Mouse (Mus musculus): Measurements from ENCODE around the gene Rasl11a. TPM values are rescaled to one million over a fixed set of nuclear protein-coding genes. Genes with fewer than 3 reads are reported as not detected.

Rasl11a gene
- polyA plus RNA-seq, 1 experiment from 2014 or later, result 58.0 TPM

DNA sequence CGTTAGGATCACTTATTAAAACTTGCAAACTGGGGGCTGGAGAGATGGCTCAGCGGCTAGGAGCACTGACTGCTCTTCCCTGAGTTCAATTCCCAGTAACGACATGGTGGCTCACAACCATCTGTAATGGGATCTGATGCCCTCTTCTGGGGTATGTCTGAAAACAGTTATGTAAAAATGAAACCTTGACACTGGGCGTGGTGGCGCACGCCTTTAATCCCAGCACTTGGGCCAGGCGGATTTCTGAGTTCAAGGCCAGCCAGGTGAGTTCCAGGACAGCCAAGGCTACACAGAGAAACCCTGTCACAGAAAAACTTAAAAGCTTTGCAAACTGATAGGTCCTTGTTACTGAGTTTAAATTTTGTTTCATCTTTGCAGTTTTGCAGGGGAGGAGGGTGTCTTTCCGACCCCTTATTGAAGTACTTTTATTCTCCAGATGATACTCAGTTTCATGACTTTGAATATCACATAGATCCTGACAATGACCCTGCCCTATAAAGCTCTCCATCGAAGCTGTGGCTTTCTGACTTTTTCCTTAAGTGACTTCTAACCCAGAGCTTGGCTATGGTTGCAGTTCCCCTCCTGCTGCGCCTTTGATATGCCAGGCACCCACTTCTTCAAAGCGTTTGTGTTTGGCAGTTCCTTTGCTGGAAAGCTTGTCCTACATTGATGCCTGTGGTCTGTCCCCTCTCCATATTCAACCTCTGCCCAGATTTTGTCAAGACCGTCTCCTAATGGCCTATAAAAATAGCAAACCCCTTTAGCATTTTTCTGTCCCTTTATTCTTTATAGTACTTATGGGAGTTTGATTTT, 5.8 kb upstream of the Rasl11a start:
- ATAC-seq (ENCODE audit: low FRiP score, low TSS enrichment), result no peak
- 53% methylated on average over 12 of the region's 12 CpGs for WGBS
- Histone ChIP-seq H3K9ac (ENCODE audit: low read depth, low read length) (no peak overlapping the region), H3K4me2 (replicated peaks; ENCODE audit: low read depth, low read length) (no peak overlapping the region), H3K27ac (ENCODE audit: low read depth, low read length) (no peak overlapping the region), H3K27me3 (ENCODE audit: control insufficient read depth, insufficient read depth, low read length) (no peaks in the 10 kb centered on the region), H3K4me1 (ENCODE audit: control insufficient read depth, insufficient read depth, low read length) (peaks cover 19% of the 10 kb centered on the region), H3K9me3 (ENCODE audit: control insufficient read depth, low read length) (no peaks in the 10 kb centered on the region), H3K4me3 (ENCODE audit: low read length) (no peak overlapping the region), H3K36me3 (ENCODE audit: control insufficient read depth, insufficient read depth, low read length) (peaks cover 46% of the 10 kb centered on the region)

- H3K9ac ChIP-seq (ENCODE audit: low read depth, low read length), result no peak overlapping the region
- no peak overlapping the region for H3K27ac ChIP-seq (ENCODE audit: low read depth, low read length)
- no peak overlapping the region for H3K4me3 ChIP-seq (ENCODE audit: low read length)
- H3K27me3 ChIP-seq (ENCODE audit: control insufficient read depth, insufficient read depth, low read length), result no peaks in the 10 kb centered on the region
- no peaks in the 10 kb centered on the region for H3K9me3 ChIP-seq (ENCODE audit: control insufficient read depth, low read length)
- peaks cover 14% of the 10 kb centered on the region for H3K4me1 ChIP-seq (ENCODE audit: control insufficient read depth, insufficient read depth, low read length)
- H3K4me2 ChIP-seq (replicated peaks; ENCODE audit: low read depth, low read length), result no peak overlapping the region
- peaks cover 38% of the 10 kb centered on the region for H3K36me3 ChIP-seq (ENCODE audit: control insufficient read depth, insufficient read depth, low read length)
- no peak for ATAC-seq (ENCODE audit: low FRiP score, low TSS enrichment)
- 40% methylated on average over 5 of the region's 5 CpGs for WGBS
Measured at GRCm38 (mm10) chr5:146839760-146840159, 5.1 kb upstream of the Rasl11a start.

- Histone ChIP-seq H3K9me3 (ENCODE audit: control insufficient read depth, low read length) (no peaks in the 10 kb centered on the region), H3K27me3 (ENCODE audit: control insufficient read depth, insufficient read depth, low read length) (no peaks in the 10 kb centered on the region), H3K4me3 (ENCODE audit: low read length) (no peak overlapping the region), H3K4me1 (ENCODE audit: control insufficient read depth, insufficient read depth, low read length) (peaks cover 11% of the 10 kb centered on the region; the same call in 1 of the 2 replicates), H3K27ac (ENCODE audit: low read depth, low read length) (no peak overlapping the region), H3K4me2 (replicated peaks; ENCODE audit: low read depth, low read length) (no peak overlapping the region), H3K36me3 (ENCODE audit: control insufficient read depth, insufficient read depth, low read length) (peaks cover 32% of the 10 kb centered on the region), H3K9ac (ENCODE audit: low read depth, low read length) (no peak overlapping the region)
- ATAC-seq (ENCODE audit: low FRiP score, low TSS enrichment), result no peak
- WGBS, result 81% methylated on average over 4 of the region's 4 CpGs
Measured at GRCm38 (mm10) chr5:146840422-146840821, 4.4 kb upstream of the Rasl11a start.

- no peak for ATAC-seq (ENCODE audit: low FRiP score, low TSS enrichment)
- peaks cover 23% of the 10 kb centered on the region for H3K36me3 ChIP-seq (ENCODE audit: control insufficient read depth, insufficient read depth, low read length)
- no peak overlapping the region for H3K4me2 ChIP-seq (replicated peaks; ENCODE audit: low read depth, low read length)
- no peaks in the 10 kb centered on the region for H3K27me3 ChIP-seq (ENCODE audit: control insufficient read depth, insufficient read depth, low read length)
- H3K4me3 ChIP-seq (ENCODE audit: low read length), result no peak overlapping the region
- peaks cover 14% of the 10 kb centered on the region; the same call in 1 of the 2 replicates for H3K4me1 ChIP-seq (ENCODE audit: control insufficient read depth, insufficient read depth, low read length)
- no peak overlapping the region for H3K27ac ChIP-seq (ENCODE audit: low read depth, low read length)
- 51% methylated on average over 5 of the region's 5 CpGs for WGBS
- no peak overlapping the region for H3K9ac ChIP-seq (ENCODE audit: low read depth, low read length)
- H3K9me3 ChIP-seq (ENCODE audit: control insufficient read depth, low read length), result no peaks in the 10 kb centered on the region
Measured at GRCm38 (mm10) chr5:146841301-146841700, 3.6 kb upstream of the Rasl11a start.

DNA sequence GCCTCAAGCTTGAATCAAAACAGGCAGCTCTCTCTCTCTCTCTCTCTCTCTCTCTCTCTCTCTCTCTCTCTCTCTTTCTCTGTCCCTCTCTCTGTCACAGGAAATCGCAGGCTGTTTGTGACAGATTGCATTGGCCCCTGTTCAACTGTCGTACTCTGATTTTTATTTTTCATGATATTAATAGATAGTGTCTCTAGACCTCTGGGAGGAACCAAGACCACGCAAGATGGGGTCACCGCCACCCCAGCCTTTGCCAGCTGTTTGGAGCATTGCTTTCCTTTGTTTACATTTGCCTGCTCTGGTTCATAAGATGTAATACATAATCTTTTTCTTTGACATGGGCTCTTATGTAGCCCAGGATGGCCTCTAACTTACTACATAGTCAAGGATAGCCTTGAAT, 2.9 kb upstream of the Rasl11a start:
- no peak overlapping the region for H3K9ac ChIP-seq (ENCODE audit: low read depth, low read length)
- no peak for ATAC-seq (ENCODE audit: low FRiP score, low TSS enrichment)
- H3K4me3 ChIP-seq (ENCODE audit: low read length), result no peak overlapping the region
- H3K4me2 ChIP-seq (replicated peaks; ENCODE audit: low read depth, low read length), result no peak overlapping the region
- H3K9me3 ChIP-seq (ENCODE audit: control insufficient read depth, low read length), result no peaks in the 10 kb centered on the region
- peaks cover 18% of the 10 kb centered on the region for H3K4me1 ChIP-seq (ENCODE audit: control insufficient read depth, insufficient read depth, low read length)
- 73% methylated on average over 4 of the region's 4 CpGs for WGBS
- H3K27ac ChIP-seq (ENCODE audit: low read depth, low read length), result no peak overlapping the region
- no peaks in the 10 kb centered on the region for H3K27me3 ChIP-seq (ENCODE audit: control insufficient read depth, insufficient read depth, low read length)
- H3K36me3 ChIP-seq (ENCODE audit: control insufficient read depth, insufficient read depth, low read length), result peaks cover 16% of the 10 kb centered on the region

DNA sequence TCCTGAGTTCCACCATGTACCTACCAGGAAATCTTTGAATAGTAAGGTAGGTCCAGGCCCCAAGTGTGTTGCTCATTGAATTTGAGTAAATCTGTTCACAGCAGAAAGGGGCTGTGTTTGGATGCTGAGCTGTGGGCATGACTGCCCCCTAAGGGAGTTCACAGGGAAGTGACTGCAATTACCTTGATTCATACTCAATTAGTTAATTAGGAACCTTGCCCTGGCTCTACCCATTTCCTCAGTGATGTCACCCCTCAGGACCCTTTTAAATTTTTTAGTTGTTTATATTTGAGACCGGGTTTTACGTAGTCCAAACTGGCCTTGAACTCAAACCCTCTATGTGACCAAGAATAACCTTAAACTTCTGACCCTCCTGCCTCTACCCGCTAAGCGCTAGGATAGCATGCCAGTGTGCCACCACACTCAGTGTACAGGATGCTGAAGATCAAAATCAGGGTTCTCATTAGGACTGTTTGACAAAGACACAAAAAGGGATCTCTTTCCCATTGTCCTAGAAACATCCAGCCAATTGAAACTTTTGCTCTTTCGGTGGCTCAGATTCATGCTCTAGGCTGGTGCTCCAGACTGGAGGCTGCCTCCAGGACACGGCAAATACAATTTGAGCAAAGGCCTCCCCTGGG, 450 bp upstream of the Rasl11a start:
- WGBS, result 12% methylated on average over 6 of the region's 6 CpGs
- H3K27me3 ChIP-seq (ENCODE audit: control insufficient read depth, insufficient read depth, low read length), result no peaks in the 10 kb centered on the region
- H3K4me1 ChIP-seq (ENCODE audit: control insufficient read depth, insufficient read depth, low read length), result peaks cover 21% of the 10 kb centered on the region
- H3K9me3 ChIP-seq (ENCODE audit: control insufficient read depth, low read length), result no peaks in the 10 kb centered on the region
- H3K4me3 ChIP-seq (ENCODE audit: low read length), result peak overlapping the region; percentile 79
- peak overlapping the region; percentile 73; the same call in 1 of the 2 replicates for H3K27ac ChIP-seq (ENCODE audit: low read depth, low read length)
- H3K9ac ChIP-seq (ENCODE audit: low read depth, low read length), result peak overlapping the region; percentile 73; the same call in 1 of the 2 replicates
- H3K4me2 ChIP-seq (replicated peaks; ENCODE audit: low read depth, low read length), result peak overlapping the region; percentile 91
- H3K36me3 ChIP-seq (ENCODE audit: control insufficient read depth, insufficient read depth, low read length), result no peaks in the 10 kb centered on the region
- no peak; the same call in 1 of the 2 replicates for ATAC-seq (ENCODE audit: low FRiP score, low TSS enrichment)

DNA sequence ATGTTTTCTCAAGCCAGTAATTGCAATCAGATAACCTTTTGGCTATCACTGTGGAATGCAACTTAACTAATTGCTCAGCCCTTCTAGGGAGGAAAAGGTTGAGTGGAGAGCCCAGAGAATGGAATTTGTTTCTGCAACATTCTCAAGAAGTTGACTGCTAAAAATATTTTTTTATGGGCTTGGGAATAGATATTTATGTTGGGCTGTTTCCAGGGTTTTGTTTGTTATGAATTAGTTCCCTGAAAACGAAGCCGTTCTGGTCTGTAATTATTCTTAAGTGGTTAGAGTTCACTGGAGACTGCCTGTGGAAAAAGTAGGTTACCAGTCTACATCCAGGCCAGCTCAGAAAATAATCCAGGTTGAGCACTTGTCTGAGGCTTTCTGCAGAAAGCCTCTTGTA, 1.6 kb downstream of the Rasl11a start:
- peaks cover 14% of the 10 kb centered on the region; the same call in 1 of the 2 replicates for H3K4me1 ChIP-seq (ENCODE audit: control insufficient read depth, insufficient read depth, low read length)
- peak overlapping the region; percentile 79; the same call in 1 of the 2 replicates for H3K4me3 ChIP-seq (ENCODE audit: low read length)
- peak overlapping the region; percentile 61; the same call in 1 of the 2 replicates for H3K27ac ChIP-seq (ENCODE audit: low read depth, low read length)
- H3K9me3 ChIP-seq (ENCODE audit: control insufficient read depth, low read length), result no peaks in the 10 kb centered on the region
- H3K4me2 ChIP-seq (replicated peaks; ENCODE audit: low read depth, low read length), result peak overlapping the region; percentile 91
- 21% methylated on average over 2 of the region's 2 CpGs for WGBS
- H3K9ac ChIP-seq (ENCODE audit: low read depth, low read length), result no peak overlapping the region
- no peak for ATAC-seq (ENCODE audit: low FRiP score, low TSS enrichment)
- no peaks in the 10 kb centered on the region for H3K36me3 ChIP-seq (ENCODE audit: control insufficient read depth, insufficient read depth, low read length)
- H3K27me3 ChIP-seq (ENCODE audit: control insufficient read depth, insufficient read depth, low read length), result no peaks in the 10 kb centered on the region

DNA sequence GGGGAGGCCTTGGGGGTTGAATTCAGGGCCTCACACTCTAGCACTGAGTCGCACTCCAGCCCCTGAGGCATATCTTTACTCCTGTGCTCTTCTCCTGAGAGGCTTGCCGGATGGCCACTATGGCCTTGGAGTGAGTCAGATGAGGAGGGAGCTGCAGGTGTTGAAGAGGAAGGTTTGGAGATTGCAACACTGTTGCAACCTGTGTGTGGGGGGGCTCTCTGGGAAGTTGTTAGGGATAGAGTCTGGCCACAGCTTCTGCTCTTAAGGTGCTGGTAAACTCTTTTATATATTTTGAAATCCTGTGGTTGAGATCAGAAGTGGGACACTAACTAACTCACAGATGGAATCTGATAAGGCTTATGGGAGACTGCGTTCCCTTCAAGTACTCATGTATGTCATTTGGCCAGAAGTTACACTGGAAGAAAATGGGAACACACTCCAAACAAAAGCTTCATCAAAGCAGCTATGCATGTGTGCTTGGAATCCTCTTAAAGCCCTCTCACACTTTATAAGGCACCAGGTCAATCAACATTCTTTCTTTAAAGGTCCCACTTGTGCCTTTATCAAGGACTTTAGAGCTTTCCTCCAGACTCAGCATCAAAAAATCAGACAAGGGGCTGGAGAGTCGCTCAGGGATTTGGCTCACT, 4.2 kb downstream of the Rasl11a start:
- Histone ChIP-seq H3K27ac (ENCODE audit: low read depth, low read length) (no peak overlapping the region), H3K4me1 (ENCODE audit: control insufficient read depth, insufficient read depth, low read length) (peaks cover 12% of the 10 kb centered on the region; the same call in 1 of the 2 replicates), H3K36me3 (ENCODE audit: control insufficient read depth, insufficient read depth, low read length) (no peaks in the 10 kb centered on the region), H3K9me3 (ENCODE audit: control insufficient read depth, low read length) (no peaks in the 10 kb centered on the region), H3K4me2 (replicated peaks; ENCODE audit: low read depth, low read length) (no peak overlapping the region), H3K4me3 (ENCODE audit: low read length) (no peak overlapping the region), H3K9ac (ENCODE audit: low read depth, low read length) (no peak overlapping the region), H3K27me3 (ENCODE audit: control insufficient read depth, insufficient read depth, low read length) (no peaks in the 10 kb centered on the region)
- ATAC-seq (ENCODE audit: low FRiP score, low TSS enrichment), result no peak
- 88% methylated on average over 4 of the region's 4 CpGs for WGBS
